Mouse (Mus musculus): ENCODE results near the gene Sike1.

DNA sequence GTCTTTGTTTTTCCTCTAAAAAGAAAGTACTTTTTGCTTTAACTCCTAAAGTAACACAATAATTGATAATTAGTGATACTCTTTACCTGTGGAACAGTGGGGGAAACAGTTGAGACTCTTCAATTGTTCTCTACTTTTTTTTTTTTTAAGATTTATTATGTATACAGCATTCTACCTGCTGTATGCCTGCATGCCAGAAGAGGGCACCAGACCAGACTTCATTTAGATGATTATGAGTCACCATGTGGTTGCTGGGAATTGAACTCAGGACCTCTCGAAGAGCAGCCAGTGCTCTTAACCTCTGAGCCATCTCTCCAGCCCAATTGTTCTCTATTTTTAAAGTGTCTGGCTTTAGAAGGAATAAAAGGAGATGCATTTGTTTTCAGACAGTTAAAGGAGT is 30.7 kb downstream of the Sike1 start:
- TF ChIP-seq CTCF (conservative IDR thresholded peaks at IDR 0.05; ENCODE audit: insufficient read depth, insufficient read length, low read depth, low read length): 0 out of 2 replicates have a peak, but pooled peaks have one; percentile 3
- no peak for TF ChIP-seq POLR2A (IDR thresholded peaks at IDR 0.05; ENCODE audit: low read depth, low read length)
